Mouse (Mus musculus): ENCODE data around the gene Pdcd6. TPM values are rescaled to one million over a fixed set of nuclear protein-coding genes. Genes with fewer than 3 reads are reported as not detected.

Pdcd6 gene
- polyA plus RNA-seq, 1 experiment = 94.7 TPM

- TF ChIP-seq POLR2AphosphoS2 (IDR thresholded peaks at IDR 0.05; ENCODE audit: insufficient read length, low read depth) = no peak
- no peak for TF ChIP-seq REST (IDR thresholded peaks at IDR 0.05; ENCODE audit: insufficient read depth, insufficient read length)
- no peak for TF ChIP-seq SRF (IDR thresholded peaks at IDR 0.05; ENCODE audit: control insufficient read depth, insufficient read length, low read depth)
- H3K4me3 ChIP-seq = no peak overlapping the region
- H3K27me3 ChIP-seq (ENCODE audit: control insufficient read depth, insufficient read depth, insufficient read length) = no peaks in the 10 kb centered on the region
- peaks cover 30% of the 10 kb centered on the region for H3K79me2 ChIP-seq (ENCODE audit: control insufficient read depth, insufficient read depth)
- peaks cover 39% of the 10 kb centered on the region for H3K36me3 ChIP-seq (ENCODE audit: control insufficient read depth, insufficient read depth)
- H3ac ChIP-seq (ENCODE audit: control insufficient read depth, insufficient read length) = no peak overlapping the region
- H3K4me2 ChIP-seq (ENCODE audit: low read depth) = no peak overlapping the region
Measured at GRCm38 (mm10) chr13:74356491-74356890, 39.1 kb upstream of the Pdcd6 start.

- Histone ChIP-seq H3K36me3 (ENCODE audit: control insufficient read depth, insufficient read depth) (peaks cover 17% of the 10 kb centered on the region), H3K27me3 (ENCODE audit: control insufficient read depth, insufficient read depth, insufficient read length) (no peaks in the 10 kb centered on the region), H3K4me2 (ENCODE audit: low read depth) (peak overlapping the region; percentile 69), H3ac (ENCODE audit: control insufficient read depth, insufficient read length) (peak overlapping the region; percentile 41), H3K4me3 (peak overlapping the region; percentile 97), H3K79me2 (ENCODE audit: control insufficient read depth, insufficient read depth) (peaks cover 79% of the 10 kb centered on the region)
- TF ChIP-seq USF1 (IDR thresholded peaks at IDR 0.05; ENCODE audit: low read depth) (no peak), TCF12 (IDR thresholded peaks at IDR 0.05; ENCODE audit: insufficient read depth, poor library complexity, severe bottlenecking) (no peak), CEBPB (IDR thresholded peaks at IDR 0.05; ENCODE audit: insufficient read depth, poor library complexity, severe bottlenecking) (no peak), TCF3 (IDR thresholded peaks at IDR 0.05; ENCODE audit: insufficient read length, low read depth) (no peak), E2F4 (IDR thresholded peaks at IDR 0.05; ENCODE audit: insufficient read depth) (no peak)
Measured at GRCm38 (mm10) chr13:74350435-74350906, 33.1 kb upstream of the Pdcd6 start.

DNA sequence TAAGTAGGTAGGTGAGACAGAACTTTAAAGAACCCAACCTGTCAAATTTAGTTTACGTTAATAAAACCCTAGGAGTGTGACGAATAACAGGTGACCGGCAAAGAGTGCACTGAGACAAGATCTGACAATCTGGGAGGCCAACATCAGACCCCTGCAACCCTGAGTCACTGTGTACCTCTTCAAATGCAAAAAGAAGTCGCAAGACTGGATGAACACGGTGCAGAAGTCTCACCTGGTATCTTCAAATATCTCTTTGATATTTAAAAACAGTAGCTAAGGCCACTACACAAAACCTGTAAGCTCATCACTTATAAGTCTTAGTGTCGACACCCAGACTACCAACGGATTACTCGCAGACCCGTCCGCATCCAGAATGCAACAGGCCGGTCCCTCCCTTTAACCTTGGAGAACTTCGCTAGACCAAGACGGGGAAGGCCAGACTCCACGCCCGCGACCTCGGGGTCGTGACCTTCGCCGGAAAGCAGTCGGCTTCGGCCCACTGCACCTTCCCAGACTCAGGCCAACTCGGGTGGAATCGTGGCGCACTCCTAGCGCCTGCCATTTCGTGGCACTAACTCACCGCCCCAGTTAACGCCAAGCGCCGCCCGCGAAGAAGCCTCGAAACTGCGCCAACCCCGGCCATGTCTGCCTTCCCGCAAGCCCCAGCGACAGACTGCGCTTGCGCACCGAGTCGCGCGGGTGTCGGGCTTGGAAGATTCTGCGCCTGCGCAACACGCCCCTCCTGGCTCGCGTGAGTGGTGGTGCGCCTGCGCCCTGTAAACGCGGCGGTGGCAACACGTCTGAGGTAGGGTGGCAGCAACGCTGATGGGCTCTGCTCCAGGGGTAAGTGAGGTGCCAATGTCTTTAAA, 32.4 kb upstream of the Pdcd6 start, which contains the start of the genes Sdha and Ccdc127:
Gene Sdha (minus strand): TSS at position 715 of the 869 bp plus-strand sequence.
Gene Ccdc127 (plus strand): TSS at position 744 of the 869 bp plus-strand sequence.
- H3K4me2 ChIP-seq (ENCODE audit: low read depth) = peak within 1 kb of the TSS; percentile 81
- TF ChIP-seq SRF (IDR thresholded peaks at IDR 0.05; ENCODE audit: control insufficient read depth, insufficient read length, low read depth) (peak; percentile 35), POLR2AphosphoS2 (IDR thresholded peaks at IDR 0.05; ENCODE audit: insufficient read length, low read depth) (peak; percentile 97), MYOG (IDR thresholded peaks at IDR 0.05; ENCODE audit: control insufficient read depth in 1 of 3, insufficient read depth in 1 of 3, insufficient read length in 2 of 3, low read depth in 2 of 3) (peak in 1 of 3 experiments; percentile 17), USF1 (IDR thresholded peaks at IDR 0.05; ENCODE audit: low read depth) (no peak), POLR2A (IDR thresholded peaks at IDR 0.05; ENCODE audit: insufficient read length, low read depth) (peak; percentile 95), CEBPB (IDR thresholded peaks at IDR 0.05; ENCODE audit: insufficient read depth, poor library complexity, severe bottlenecking) (no peak), REST (IDR thresholded peaks at IDR 0.05; ENCODE audit: insufficient read depth, insufficient read length) (peak; percentile 12)
- peak within 1 kb of the TSS; percentile 41 for H3ac ChIP-seq (ENCODE audit: control insufficient read depth, insufficient read length)
- H3K79me2 ChIP-seq (ENCODE audit: control insufficient read depth, insufficient read depth) = peaks cover 78% of the 10 kb centered on the region
- peaks cover 14% of the 10 kb centered on the region for H3K36me3 ChIP-seq (ENCODE audit: control insufficient read depth, insufficient read depth)
- peak within 1 kb of the TSS; percentile 97 for H3K4me3 ChIP-seq
- no peaks in the 10 kb centered on the region for H3K27me3 ChIP-seq (ENCODE audit: control insufficient read depth, insufficient read depth, insufficient read length)

DNA sequence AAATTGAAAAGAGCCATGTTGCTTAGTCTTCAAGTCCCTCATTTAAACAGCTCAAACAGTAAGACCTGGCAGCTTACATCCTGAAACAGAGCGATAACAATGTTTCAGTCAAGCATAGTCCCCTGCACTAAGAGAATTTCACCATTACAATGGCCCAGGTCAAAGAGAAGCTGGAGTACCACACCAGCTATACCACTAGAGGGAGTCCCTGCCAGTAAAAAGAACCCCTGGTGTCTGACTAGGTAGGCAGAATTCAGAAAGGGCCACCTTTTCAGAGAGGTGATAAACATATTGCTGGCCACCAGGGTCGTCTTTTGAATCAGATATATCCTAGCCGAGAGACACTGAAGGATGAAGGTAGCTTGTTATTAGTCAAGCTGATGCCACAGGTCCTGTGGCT, 23.7 kb upstream of the Pdcd6 start:
- TF ChIP-seq CEBPB (IDR thresholded peaks at IDR 0.05; ENCODE audit: insufficient read depth, poor library complexity, severe bottlenecking) (no peak), USF1 (IDR thresholded peaks at IDR 0.05; ENCODE audit: low read depth) (no peak), SRF (IDR thresholded peaks at IDR 0.05; ENCODE audit: control insufficient read depth, insufficient read length, low read depth) (no peak), MYOD1 (IDR thresholded peaks at IDR 0.05; ENCODE audit: control insufficient read depth in 1 of 3, insufficient read length in 2 of 3, low read depth in 2 of 3) (no peak)

DNA sequence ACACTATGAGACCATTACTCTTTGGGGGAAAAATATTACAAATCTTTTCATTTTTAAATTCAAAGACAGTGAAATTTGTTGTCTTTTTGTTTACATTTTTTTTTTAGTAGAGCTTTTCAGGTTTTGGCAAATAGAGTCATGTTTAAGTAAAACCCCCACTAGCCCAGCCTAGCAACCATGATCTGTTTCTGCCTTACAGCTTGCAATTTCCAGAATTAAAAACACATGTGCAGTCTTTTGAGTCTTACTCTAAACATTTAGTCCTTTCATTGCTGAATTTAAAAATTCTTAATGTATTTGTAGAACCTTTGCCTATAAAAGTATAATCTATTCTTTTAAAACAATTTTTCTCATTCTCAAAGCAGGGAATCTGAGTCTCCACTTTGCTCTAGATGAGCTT, 11.9 kb upstream of the Pdcd6 start:
- no peaks in the 10 kb centered on the region for H3K27me3 ChIP-seq (ENCODE audit: control insufficient read depth, insufficient read depth, insufficient read length)
- H3K4me3 ChIP-seq = no peak overlapping the region
- H3ac ChIP-seq (ENCODE audit: control insufficient read depth, insufficient read length) = no peak overlapping the region
- no peak for TF ChIP-seq TCF12 (IDR thresholded peaks at IDR 0.05; ENCODE audit: insufficient read depth, poor library complexity, severe bottlenecking)
- TF ChIP-seq MYOG (IDR thresholded peaks at IDR 0.05; ENCODE audit: control insufficient read depth in 1 of 3, insufficient read depth in 1 of 3, insufficient read length in 2 of 3, low read depth in 2 of 3) = no peak
- TF ChIP-seq POLR2A (IDR thresholded peaks at IDR 0.05; ENCODE audit: insufficient read length, low read depth) = no peak
- TF ChIP-seq E2F4 (IDR thresholded peaks at IDR 0.05; ENCODE audit: insufficient read depth) = no peak
- TF ChIP-seq POLR2AphosphoS2 (IDR thresholded peaks at IDR 0.05; ENCODE audit: insufficient read length, low read depth) = no peak
- no peak for TF ChIP-seq MAX (IDR thresholded peaks at IDR 0.05; ENCODE audit: low read depth)
- TF ChIP-seq SRF (IDR thresholded peaks at IDR 0.05; ENCODE audit: control insufficient read depth, insufficient read length, low read depth) = no peak
- TF ChIP-seq TCF3 (IDR thresholded peaks at IDR 0.05; ENCODE audit: insufficient read length, low read depth) = no peak
- no peak for TF ChIP-seq REST (IDR thresholded peaks at IDR 0.05; ENCODE audit: insufficient read depth, insufficient read length)
- no peak for TF ChIP-seq USF1 (IDR thresholded peaks at IDR 0.05; ENCODE audit: low read depth)
- TF ChIP-seq CEBPB (IDR thresholded peaks at IDR 0.05; ENCODE audit: insufficient read depth, poor library complexity, severe bottlenecking) = no peak
- no peak for TF ChIP-seq MYOD1 (IDR thresholded peaks at IDR 0.05; ENCODE audit: control insufficient read depth in 1 of 3, insufficient read length in 2 of 3, low read depth in 2 of 3)
- H3K36me3 ChIP-seq (ENCODE audit: control insufficient read depth, insufficient read depth) = peaks cover 49% of the 10 kb centered on the region
- H3K4me2 ChIP-seq (ENCODE audit: low read depth) = no peak overlapping the region
- no peaks in the 10 kb centered on the region for H3K79me2 ChIP-seq (ENCODE audit: control insufficient read depth, insufficient read depth)

More for the DNA sequence above, 23.7 kb upstream of the Pdcd6 start:
- Histone ChIP-seq H3K36me3 (ENCODE audit: control insufficient read depth, insufficient read depth) (peaks cover 37% of the 10 kb centered on the region), H3K4me3 (no peak overlapping the region), H3ac (ENCODE audit: control insufficient read depth, insufficient read length) (no peak overlapping the region), H3K79me2 (ENCODE audit: control insufficient read depth, insufficient read depth) (peaks cover 9% of the 10 kb centered on the region), H3K4me2 (ENCODE audit: low read depth) (no peak overlapping the region), H3K27me3 (ENCODE audit: control insufficient read depth, insufficient read depth, insufficient read length) (no peaks in the 10 kb centered on the region)

Measured in myocyte (in vitro differentiated cells).